12 mouse cellular contexts compared by ENCODE assay signal in genomic region chr19:46225506-46225905, GRCm38 (mm10).
DNase-seq lines count a peak whose midpoint lies in the region.
"Had no signal": no experiment of that assay in that cellular context is flagged by ENCODE, and none has a peak within 500 bp of the region (broad histone marks: within the 10 kb centered on the region; RNA-seq: fewer than 3 reads in every experiment).

No protein-coding gene starts in this region.

- intact Hi-C loops in heart, postnatal 10 days (cut with DNase I) = no loop called here

- peak; percentile 29 to 56 for DNase-seq in cerebellum, postnatal 10 days
- DNase-seq in cerebellum, postnatal 25 days = no peak
- DNase-seq in heart, postnatal 10 days = peak; percentile 18 to 25
- DNase-seq in heart, adult 9 months (ENCODE audit: low spot score in 2 of 2) = no peak
- peak; percentile 78 for DNase-seq in NIH3T3 (ENCODE audit: low read depth)
- peak; percentile 68 for DNase-seq in gastrocnemius, postnatal 25 days
- DNase-seq in embryo, embryonic 10.5 days (ENCODE audit: low spot score) = no peak
- no peak for DNase-seq in left cerebral cortex, adult 8-10 months (ENCODE audit: low spot score in 2 of 2)
- DNase-seq: cerebellum, adult 11-12 months; kidney, adult 11 months; layer of hippocampus, adult 9-11 months; thymus, adult 2 months had no signal

Comparison
In these comparisons a context has a peak if more than half of its experiments do, and no peak if none do; other contexts are left out.
1. DNase-seq: peak in cerebellum, postnatal 10 days (2 of 2), heart, postnatal 10 days (2 of 2), NIH3T3 (single experiment) and gastrocnemius, postnatal 25 days (single experiment); none in cerebellum, postnatal 25 days (0 of 2), heart, adult 9 months (0 of 2), embryo, embryonic 10.5 days (single experiment) and left cerebral cortex, adult 8-10 months (0 of 2).